Mouse (Mus musculus): ENCODE results near the gene Klk1b5.
"Not testable (repeated sequence)": the region's sequence is repeated elsewhere in the genome, so short reads cannot be mapped to it uniquely, and the experiment has no call there.

The Klk1b5 gene

GRCm38 (mm10) chr7:44215645-44216044 is at the start of gene Klk1b5:
TSS of gene Klk1b5 (plus strand) at chr7:44215945.
- no peak for DNase-seq (ENCODE audit: low spot score in 2 of 2)

GRCm38 (mm10) chr7:44179299-44180045 is 36.3 kb upstream of the Klk1b5 start:
- no peak for DNase-seq (ENCODE audit: low spot score in 2 of 2)

- DNase-seq (ENCODE audit: low spot score in 2 of 2), result not testable (repeated sequence)
Observed at GRCm38 (mm10) chr7:44186516-44186915, 29.2 kb upstream of the Klk1b5 start.

- DNase-seq (ENCODE audit: low spot score in 2 of 2), result not testable (repeated sequence)
Observed at GRCm38 (mm10) chr7:44187936-44188335, 27.8 kb upstream of the Klk1b5 start, which contains the start of gene Klk1b24. TSS of gene Klk1b24 (plus strand) at chr7:44188236.

GRCm38 (mm10) chr7:44193466-44193865 is 22.3 kb upstream of the Klk1b5 start:
- not testable (repeated sequence) for DNase-seq (ENCODE audit: low spot score in 2 of 2)

GRCm38 (mm10) chr7:44197891-44198290 is 17.9 kb upstream of the Klk1b5 start, which contains the start of gene Klk1b3:
TSS of gene Klk1b3 (plus strand) at chr7:44198191.
- DNase-seq (ENCODE audit: low spot score in 2 of 2), result no peak

- not testable (repeated sequence) for DNase-seq (ENCODE audit: low spot score in 2 of 2)
Observed at GRCm38 (mm10) chr7:44207135-44207534, 8.6 kb upstream of the Klk1b5 start, which contains the start of gene Klk1b4. TSS of gene Klk1b4 (plus strand) at chr7:44207435.

- DNase-seq (ENCODE audit: low spot score in 2 of 2), result no peak
Observed at GRCm38 (mm10) chr7:44208307-44208706, 7.4 kb upstream of the Klk1b5 start.

GRCm38 (mm10) chr7:44221601-44222000 is 5.9 kb downstream of the Klk1b5 start:
- DNase-seq (ENCODE audit: low spot score in 2 of 2), result not testable (repeated sequence)

GRCm38 (mm10) chr7:44222335-44222734 is 6.6 kb downstream of the Klk1b5 start:
- DNase-seq (ENCODE audit: low spot score in 2 of 2), result not testable (repeated sequence)

- no peak for DNase-seq (ENCODE audit: low spot score in 2 of 2)
Observed at GRCm38 (mm10) chr7:44225076-44225475, 9.3 kb downstream of the Klk1b5 start, which contains the start of gene Klk1. TSS of gene Klk1 (plus strand) at chr7:44225360.

- no peak for DNase-seq (ENCODE audit: low spot score in 2 of 2)
Observed at GRCm38 (mm10) chr7:44235909-44236308, 20.2 kb downstream of the Klk1b5 start, which contains the start of gene Gm36864. TSS of gene Gm36864 (plus strand) at chr7:44236177.

- DNase-seq (ENCODE audit: low spot score in 2 of 2), result no peak
Observed at GRCm38 (mm10) chr7:44239913-44240312, 24.2 kb downstream of the Klk1b5 start.

GRCm38 (mm10) chr7:44240712-44241111 is 25.0 kb downstream of the Klk1b5 start:
- no peak for DNase-seq (ENCODE audit: low spot score in 2 of 2)

- DNase-seq (ENCODE audit: low spot score in 2 of 2), result no peak
Observed at GRCm38 (mm10) chr7:44241163-44241562, 25.4 kb downstream of the Klk1b5 start.

GRCm38 (mm10) chr7:44244080-44244479 is 28.3 kb downstream of the Klk1b5 start:
- DNase-seq (ENCODE audit: low spot score in 2 of 2), result no peak

GRCm38 (mm10) chr7:44246055-44246983 is 30.6 kb downstream of the Klk1b5 start, which contains the start of the genes 1700028J19Rik and 2410002F23Rik:
TSS of gene 1700028J19Rik (minus strand) at chr7:44246695.
TSS of gene 2410002F23Rik (plus strand) at chr7:44246722.
- peak; percentile 89 to 93 for DNase-seq (ENCODE audit: low spot score in 2 of 2)

GRCm38 (mm10) chr7:44246984-44247470 is 31.3 kb downstream of the Klk1b5 start:
- peak; percentile 28 to 41 for DNase-seq (ENCODE audit: low spot score in 2 of 2)

- DNase-seq (ENCODE audit: low spot score in 2 of 2), result no peak
Observed at GRCm38 (mm10) chr7:44247971-44248370, 32.2 kb downstream of the Klk1b5 start.

- DNase-seq (ENCODE audit: low spot score in 2 of 2), result no peak
Observed at GRCm38 (mm10) chr7:44249248-44249647, 33.5 kb downstream of the Klk1b5 start.

GRCm38 (mm10) chr7:44250732-44251275 is 35.1 kb downstream of the Klk1b5 start:
- not testable (repeated sequence) for DNase-seq (ENCODE audit: low spot score in 2 of 2)
